Mouse (Mus musculus): Measurements from ENCODE around the gene Phf10.
"Not testable (repeated sequence)": the region's sequence is repeated elsewhere in the genome, so short reads cannot be mapped to it uniquely, and the experiment has no call there.

GRCm38 (mm10) chr17:15000047-15000446 is 39.0 kb upstream of the Phf10 start:
- not testable (repeated sequence) for TF ChIP-seq POLR2A (IDR thresholded peaks at IDR 0.05; ENCODE audit: low read depth, low read length); CTCF (IDR thresholded peaks at IDR 0.05; ENCODE audit: extremely low read depth, insufficient read length, insufficient replicate concordance, low read depth, low read length)
